Mouse (Mus musculus) midbrain, postnatal 0 days (tissue): ENCODE measurements around the gene Ttc24. TPM values are rescaled to one million over a fixed set of nuclear protein-coding genes. Genes with fewer than 3 reads are reported as not detected.

Experiments used
- ATAC-seq: fragments of 200-750 bp; cut with Nextera tagmentation; 2 replicates; pipeline ENCODE4 v1.8.0; 2017; ENCODE audit warnings: moderate number of reproducible peaks, mild to moderate bottlenecking, moderate TSS enrichment, moderate library complexity; ENCODE audit not compliant: low FRiP score
- DNase-seq: peaks from one replicate; pipeline ENCODE4 v3.0.0-alpha.2; 2015; ENCODE audit warnings: low spot score
- H3K27ac ChIP-seq: fragments of 300-500 bp; sonication (generic); 2 replicates; pipeline ENCODE4 v1.5.1; 2014; ENCODE audit warnings: low read depth, mild to moderate bottlenecking, low read length, mixed read lengths
- H3K27me3 ChIP-seq: fragments of 300-500 bp; sonication (generic); 2 replicates; pipeline ENCODE4 v1.6.1; 2014; ENCODE audit warnings: low read length, control low read depth, mixed read lengths; ENCODE audit not compliant: insufficient read depth
- H3K36me3 ChIP-seq: fragments of 300-500 bp; sonication (generic); 2 replicates; pipeline ENCODE4 v1.6.1; 2014; ENCODE audit warnings: low read length, control low read depth, mixed read lengths; ENCODE audit not compliant: insufficient read depth
- H3K4me1 ChIP-seq: fragments of 300-500 bp; sonication (generic); 2 replicates; pipeline ENCODE4 v1.6.1; 2014; ENCODE audit warnings: mild to moderate bottlenecking, control low read depth, antibody characterized with exemption, low read length, mixed read lengths; ENCODE audit not compliant: insufficient read depth
- H3K4me2 ChIP-seq: fragments of 300-500 bp; sonication (generic); 2 replicates; pipeline ENCODE4 v1.6.1; 2014; ENCODE audit warnings: low read depth, mild to moderate bottlenecking, low read length, mixed read lengths; ENCODE audit not compliant: poor library complexity, severe bottlenecking
- H3K4me3 ChIP-seq: fragments of 300-500 bp; sonication (generic); 2 replicates; pipeline ENCODE4 v1.5.1; 2014; ENCODE audit warnings: low read depth, mild to moderate bottlenecking, low read length, moderate library complexity
- H3K9ac ChIP-seq: fragments of 300-500 bp; sonication (generic); replicated peaks from 2 replicates; pipeline ENCODE4 v1.6.1; 2014; ENCODE audit warnings: mild to moderate bottlenecking, low read length, moderate library complexity, mixed read lengths; ENCODE audit not compliant: poor library complexity, severe bottlenecking
- H3K9me3 ChIP-seq: fragments of 300-500 bp; sonication (generic); 2 replicates; pipeline ENCODE4 v1.6.1; 2016; ENCODE audit warnings: low read length, control low read depth
- CTCF ChIP-seq: IDR thresholded peaks from 2 replicates; pipeline ENCODE4 v1.5.1; 2016; ENCODE audit warnings: antibody characterized with exemption, mild to moderate bottlenecking
- WGBS: fragments of 180-500 bp; shearing (Covaris S2); extraction: QIAGEN DNeasy Blood & Tissue Kit; methylation state at CpG from one replicate; pipeline ENCODE4 v1.1.7; 2014; 5-methylcytosine and 5-hydroxymethylcytosine counted together
- polyA plus RNA-seq: library from polyadenylated mRNA; unstranded; fragments of >200 nt; fragmentation: Nextera tagmentation; extraction: Ambion mirVana; gene quantifications from 2 replicates; pipeline ENCODE4 v1.2.1, GENCODE M21; 2015
- total RNA-seq: library from RNA; depleted of rRNA; stranded (reverse); fragments of >200 nt; gene quantifications from 2 replicates; pipeline ENCODE4 v1.2.3, GENCODE M21; 2014

Gene Ttc24
- total and polyA plus RNA-seq, 2 experiments from 2014 or later = not detected

GRCm38 (mm10) chr3:88057030-88057429 lies 21.1 kb downstream of the Ttc24 start:
- ATAC-seq (no peak), DNase-seq (no peak)
- Histone ChIP-seq H3K9me3 (no peaks in the 10 kb centered on the region), H3K4me1 (peaks cover 7% of the 10 kb centered on the region; the same call in 1 of the 2 replicates), H3K36me3 (peaks cover 18% of the 10 kb centered on the region), H3K9ac (peak overlapping the region; percentile 86; the same call in 1 of the 2 replicates), H3K4me2 (peak overlapping the region; percentile 85), H3K4me3 (peak overlapping the region; percentile 96; the same call in 1 of the 2 replicates), H3K27ac (no peak overlapping the region), H3K27me3 (no peaks in the 10 kb centered on the region)
- TF ChIP-seq CTCF = no peak
- WGBS = 90% methylated on average over 6 of the region's 6 CpGs

GRCm38 (mm10) chr3:88049532-88049931 lies 28.6 kb downstream of the Ttc24 start:
- no peaks in the 10 kb centered on the region for H3K9me3 ChIP-seq
- no peaks in the 10 kb centered on the region for H3K27me3 ChIP-seq
- H3K27ac ChIP-seq = no peak overlapping the region
- TF ChIP-seq CTCF = no peak
- WGBS = 92% methylated on average over 3 of the region's 3 CpGs
- H3K4me1 ChIP-seq = no peaks in the 10 kb centered on the region
- ATAC-seq (no peak), DNase-seq (no peak)
- H3K36me3 ChIP-seq = peaks cover 24% of the 10 kb centered on the region
- H3K9ac ChIP-seq = no peak overlapping the region
- no peak overlapping the region for H3K4me3 ChIP-seq
- H3K4me2 ChIP-seq = no peak overlapping the region

- H3K9ac ChIP-seq = peak within 1 kb of the TSS; percentile 62
- DNase-seq = peak; percentile 98
- H3K27ac ChIP-seq = peak within 1 kb of the TSS; percentile 60
- TF ChIP-seq CTCF = no peak
- no peaks in the 10 kb centered on the region for H3K27me3 ChIP-seq
- H3K36me3 ChIP-seq = no peaks in the 10 kb centered on the region
- H3K4me3 ChIP-seq = peak within 1 kb of the TSS; percentile 80
- no peaks in the 10 kb centered on the region for H3K9me3 ChIP-seq
- 11% methylated on average over 36 of the region's 36 CpGs for WGBS
- H3K4me1 ChIP-seq = no peaks in the 10 kb centered on the region
- peak within 1 kb of the TSS; percentile 75 for H3K4me2 ChIP-seq
- peak; percentile 90 for ATAC-seq
These were observed 35.3 kb downstream of the Ttc24 start, which contains the start of gene Gpatch4 for GRCm38 (mm10) chr3:88042661-88043421. Gene Gpatch4, plus strand, starts transcription at chr3:88043108.

- no peak overlapping the region for H3K4me2 ChIP-seq
These were observed 42.4 kb downstream of the Ttc24 start for GRCm38 (mm10) chr3:88035561-88036293.

GRCm38 (mm10) chr3:88033506-88033905 lies 44.6 kb downstream of the Ttc24 start:
- no peaks in the 10 kb centered on the region for H3K36me3 ChIP-seq
- H3K4me3 ChIP-seq = no peak overlapping the region
- no peak overlapping the region for H3K4me2 ChIP-seq
- H3K9me3 ChIP-seq = no peaks in the 10 kb centered on the region
- WGBS = 82% methylated on average over 5 of the region's 5 CpGs
- no peak for TF ChIP-seq CTCF
- H3K27ac ChIP-seq = no peak overlapping the region
- H3K4me1 ChIP-seq = no peaks in the 10 kb centered on the region
- no peak for DNase-seq
- H3K27me3 ChIP-seq = peaks cover 15% of the 10 kb centered on the region; the same call in 1 of the 2 replicates
- ATAC-seq = no peak
- no peak overlapping the region for H3K9ac ChIP-seq

More at GRCm38 (mm10) chr3:88035561-88036293, 42.4 kb downstream of the Ttc24 start:
- Histone ChIP-seq H3K9me3 (no peaks in the 10 kb centered on the region), H3K4me1 (no peaks in the 10 kb centered on the region), H3K27me3 (peaks cover 9% of the 10 kb centered on the region; the same call in 1 of the 2 replicates), H3K4me3 (no peak overlapping the region), H3K27ac (no peak overlapping the region), H3K36me3 (no peaks in the 10 kb centered on the region), H3K9ac (no peak overlapping the region)
- TF ChIP-seq CTCF = no peak
- DNase-seq (no peak), ATAC-seq (no peak)
- WGBS = 61% methylated on average over 1 of the region's 1 CpGs
